Mouse (Mus musculus): ENCODE results near the gene Herc4. TPM values are rescaled to one million over a fixed set of nuclear protein-coding genes. Genes with fewer than 3 reads are reported as not detected.

The Herc4 gene
- polyA plus RNA-seq, 1 experiment from 2014 or later: 46.0 TPM

DNA sequence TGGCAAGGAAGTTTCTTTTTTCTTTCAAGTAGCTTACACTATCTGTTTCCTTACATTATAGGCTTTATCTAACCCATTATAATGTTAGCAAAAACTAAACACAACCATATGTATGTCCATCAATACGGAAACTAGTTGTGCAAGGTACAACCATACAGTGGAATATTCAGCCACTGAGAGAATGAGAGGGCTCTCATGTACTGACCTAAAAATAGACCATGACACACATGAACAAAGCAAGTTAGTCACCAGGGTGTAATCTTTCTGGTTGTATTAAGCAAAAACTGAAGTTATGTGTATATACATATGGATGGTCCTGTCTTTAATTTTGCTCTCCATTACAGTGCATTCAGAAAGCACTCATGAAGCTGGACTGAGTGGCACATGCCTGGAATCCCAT lies 83.5 kb downstream of the Herc4 start:
- H3K4me3 ChIP-seq (ENCODE audit: low read depth, low read length): no peak overlapping the region
- ATAC-seq (ENCODE audit: insufficient read depth, low FRiP score, low TSS enrichment) (no peak), DNase-seq (ENCODE audit: low spot score) (no peak)
- H3K4me1 ChIP-seq (ENCODE audit: control insufficient read depth, insufficient read depth, low read length): no peaks in the 10 kb centered on the region
- WGBS: 90% methylated on average over 1 of the region's 1 CpGs
- H3K36me3 ChIP-seq (ENCODE audit: control insufficient read depth, insufficient read depth, low read length): peaks cover 14% of the 10 kb centered on the region
- no peaks in the 10 kb centered on the region for H3K27me3 ChIP-seq (ENCODE audit: control insufficient read depth, insufficient read depth, low read length)
- H3K27ac ChIP-seq (ENCODE audit: low read depth, low read length): no peak overlapping the region
- H3K4me2 ChIP-seq (ENCODE audit: low read depth): no peak overlapping the region
- no peaks in the 10 kb centered on the region for H3K9me3 ChIP-seq (ENCODE audit: control insufficient read depth, low read length)
- H3K9ac ChIP-seq (ENCODE audit: low read length): no peak overlapping the region

DNA sequence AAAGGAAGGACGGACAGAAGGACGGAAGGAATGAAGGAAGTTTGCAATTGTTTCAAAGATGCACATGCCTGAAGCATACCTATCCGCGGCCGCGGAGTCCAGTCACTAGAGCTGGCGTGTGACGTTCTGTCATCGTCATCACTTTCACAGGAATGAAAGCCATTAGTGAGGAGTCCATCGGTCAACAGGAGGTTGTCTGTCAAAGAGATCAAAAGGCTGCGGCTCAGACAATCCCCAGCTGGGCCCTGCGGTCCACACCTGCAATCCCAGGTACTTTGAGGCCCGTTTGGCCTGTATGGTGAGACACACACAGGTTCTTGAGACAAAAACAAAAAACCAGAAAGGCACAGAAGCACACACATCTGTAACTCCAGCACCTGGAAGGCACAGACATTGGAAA lies 93.3 kb downstream of the Herc4 start:
- Histone ChIP-seq H3K36me3 (ENCODE audit: control insufficient read depth, insufficient read depth, low read length) (no peaks in the 10 kb centered on the region), H3K27ac (ENCODE audit: low read depth, low read length) (no peak overlapping the region), H3K9me3 (ENCODE audit: control insufficient read depth, low read length) (no peaks in the 10 kb centered on the region), H3K4me3 (ENCODE audit: low read depth, low read length) (peak overlapping the region; percentile 87), H3K9ac (ENCODE audit: low read length) (no peak overlapping the region), H3K4me1 (ENCODE audit: control insufficient read depth, insufficient read depth, low read length) (peaks cover 9% of the 10 kb centered on the region), H3K27me3 (ENCODE audit: control insufficient read depth, insufficient read depth, low read length) (no peaks in the 10 kb centered on the region), H3K4me2 (ENCODE audit: low read depth) (peak overlapping the region; percentile 72)
- DNase-seq (ENCODE audit: low spot score): no peak
- no peak for ATAC-seq (ENCODE audit: insufficient read depth, low FRiP score, low TSS enrichment)
- 53% methylated on average over 13 of the region's 13 CpGs for WGBS

DNA sequence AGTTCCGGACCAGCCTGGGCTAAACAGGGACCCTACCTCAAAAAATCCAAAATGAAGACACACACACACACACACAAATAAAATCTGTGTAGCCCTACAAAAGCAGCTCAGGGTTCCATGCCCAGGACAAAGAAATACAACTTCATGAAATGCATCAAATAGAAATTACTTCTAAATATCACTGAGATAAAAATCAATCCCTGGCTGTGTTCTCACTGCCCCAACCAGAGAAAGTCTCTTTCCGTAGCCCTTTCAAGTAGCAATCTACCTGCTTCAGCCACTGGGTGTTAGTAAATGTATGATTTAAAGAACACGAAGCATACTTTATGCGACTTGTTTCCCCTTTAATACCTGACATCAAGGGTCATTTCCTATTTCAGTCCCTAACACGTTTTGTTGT lies 93.7 kb downstream of the Herc4 start:
- H3K4me1 ChIP-seq (ENCODE audit: control insufficient read depth, insufficient read depth, low read length): peaks cover 9% of the 10 kb centered on the region
- H3K9ac ChIP-seq (ENCODE audit: low read length): 0 out of 2 replicates have a peak overlapping the region, but pooled peaks have one; percentile 11
- 36% methylated on average over 5 of the region's 5 CpGs for WGBS
- H3K9me3 ChIP-seq (ENCODE audit: control insufficient read depth, low read length): no peaks in the 10 kb centered on the region
- peak overlapping the region; percentile 87 for H3K4me3 ChIP-seq (ENCODE audit: low read depth, low read length)
- no peaks in the 10 kb centered on the region for H3K27me3 ChIP-seq (ENCODE audit: control insufficient read depth, insufficient read depth, low read length)
- H3K27ac ChIP-seq (ENCODE audit: low read depth, low read length): no peak overlapping the region
- H3K36me3 ChIP-seq (ENCODE audit: control insufficient read depth, insufficient read depth, low read length): no peaks in the 10 kb centered on the region
- DNase-seq (ENCODE audit: low spot score): no peak
- H3K4me2 ChIP-seq (ENCODE audit: low read depth): peak overlapping the region; percentile 72
- no peak for ATAC-seq (ENCODE audit: insufficient read depth, low FRiP score, low TSS enrichment)

- ATAC-seq (ENCODE audit: insufficient read depth, low FRiP score, low TSS enrichment) (peak; percentile 86), DNase-seq (ENCODE audit: low spot score) (peak; percentile 78)
- H3K4me1 ChIP-seq (ENCODE audit: control insufficient read depth, insufficient read depth, low read length): peaks cover 9% of the 10 kb centered on the region
- 1% methylated on average over 64 of the region's 113 CpGs for WGBS
- no peaks in the 10 kb centered on the region for H3K27me3 ChIP-seq (ENCODE audit: control insufficient read depth, insufficient read depth, low read length)
- H3K9me3 ChIP-seq (ENCODE audit: control insufficient read depth, low read length): no peaks in the 10 kb centered on the region
- H3K36me3 ChIP-seq (ENCODE audit: control insufficient read depth, insufficient read depth, low read length): no peaks in the 10 kb centered on the region
- H3K27ac ChIP-seq (ENCODE audit: low read depth, low read length): peak overlapping the region; percentile 90
- peak overlapping the region; percentile 72 for H3K4me2 ChIP-seq (ENCODE audit: low read depth)
- H3K4me3 ChIP-seq (ENCODE audit: low read depth, low read length): peak overlapping the region; percentile 87
- peak overlapping the region; percentile 96 for H3K9ac ChIP-seq (ENCODE audit: low read length)
Measured at GRCm38 (mm10) chr10:63337951-63338836, 94.6 kb downstream of the Herc4 start.

- DNase-seq (ENCODE audit: low spot score) (peak; percentile 93), ATAC-seq (ENCODE audit: insufficient read depth, low FRiP score, low TSS enrichment) (peak; percentile 95)
- Histone ChIP-seq H3K9me3 (ENCODE audit: control insufficient read depth, low read length) (no peaks in the 10 kb centered on the region), H3K4me3 (ENCODE audit: low read depth, low read length) (peak overlapping the region; percentile 87), H3K4me2 (ENCODE audit: low read depth) (peak overlapping the region; percentile 72), H3K36me3 (ENCODE audit: control insufficient read depth, insufficient read depth, low read length) (no peaks in the 10 kb centered on the region), H3K4me1 (ENCODE audit: control insufficient read depth, insufficient read depth, low read length) (peaks cover 9% of the 10 kb centered on the region), H3K27me3 (ENCODE audit: control insufficient read depth, insufficient read depth, low read length) (no peaks in the 10 kb centered on the region), H3K27ac (ENCODE audit: low read depth, low read length) (peak overlapping the region; percentile 90), H3K9ac (ENCODE audit: low read length) (peak overlapping the region; percentile 96)
- under 1% methylated on average over 48 of the region's 74 CpGs for WGBS
Measured at GRCm38 (mm10) chr10:63338914-63339643, 95.5 kb downstream of the Herc4 start.

GRCm38 (mm10) chr10:63341351-63341750 lies 97.7 kb downstream of the Herc4 start:
- no peak overlapping the region for H3K9ac ChIP-seq (ENCODE audit: low read length)
- 79% methylated on average over 2 of the region's 2 CpGs for WGBS
- H3K27ac ChIP-seq (ENCODE audit: low read depth, low read length): no peak overlapping the region
- H3K27me3 ChIP-seq (ENCODE audit: control insufficient read depth, insufficient read depth, low read length): no peaks in the 10 kb centered on the region
- DNase-seq (ENCODE audit: low spot score): no peak
- no peak for ATAC-seq (ENCODE audit: insufficient read depth, low FRiP score, low TSS enrichment)
- no peak overlapping the region for H3K4me3 ChIP-seq (ENCODE audit: low read depth, low read length)
- H3K36me3 ChIP-seq (ENCODE audit: control insufficient read depth, insufficient read depth, low read length): no peaks in the 10 kb centered on the region
- H3K9me3 ChIP-seq (ENCODE audit: control insufficient read depth, low read length): no peaks in the 10 kb centered on the region
- H3K4me1 ChIP-seq (ENCODE audit: control insufficient read depth, insufficient read depth, low read length): peaks cover 9% of the 10 kb centered on the region
- no peak overlapping the region for H3K4me2 ChIP-seq (ENCODE audit: low read depth)

DNA sequence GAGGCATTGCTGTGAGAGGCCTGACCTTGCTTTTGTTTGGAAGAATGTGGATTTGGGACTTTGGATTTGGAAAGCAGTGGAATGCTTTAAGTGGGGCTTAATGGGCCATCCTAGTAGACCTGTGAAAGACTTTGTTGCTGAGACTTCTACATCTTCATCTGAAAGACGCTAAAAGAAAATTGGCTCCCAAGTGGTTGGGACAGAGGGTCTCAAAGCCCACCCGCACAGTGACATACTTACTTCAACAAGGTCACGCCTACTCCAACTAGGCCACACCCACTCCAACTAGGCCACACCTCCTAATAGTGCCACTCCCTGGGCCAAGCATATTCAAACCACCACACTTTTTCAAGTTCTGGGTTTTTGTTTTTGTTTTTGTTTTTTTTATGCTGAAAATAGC lies 101.1 kb downstream of the Herc4 start:
- H3K4me3 ChIP-seq (ENCODE audit: low read depth, low read length): no peak overlapping the region
- H3K4me1 ChIP-seq (ENCODE audit: control insufficient read depth, insufficient read depth, low read length): no peaks in the 10 kb centered on the region
- no peak overlapping the region for H3K4me2 ChIP-seq (ENCODE audit: low read depth)
- H3K27ac ChIP-seq (ENCODE audit: low read depth, low read length): no peak overlapping the region
- 92% methylated on average over 3 of the region's 3 CpGs for WGBS
- H3K9ac ChIP-seq (ENCODE audit: low read length): no peak overlapping the region
- ATAC-seq (ENCODE audit: insufficient read depth, low FRiP score, low TSS enrichment) (no peak), DNase-seq (ENCODE audit: low spot score) (no peak)
- H3K36me3 ChIP-seq (ENCODE audit: control insufficient read depth, insufficient read depth, low read length): no peaks in the 10 kb centered on the region
- no peaks in the 10 kb centered on the region for H3K9me3 ChIP-seq (ENCODE audit: control insufficient read depth, low read length)
- H3K27me3 ChIP-seq (ENCODE audit: control insufficient read depth, insufficient read depth, low read length): no peaks in the 10 kb centered on the region

DNA sequence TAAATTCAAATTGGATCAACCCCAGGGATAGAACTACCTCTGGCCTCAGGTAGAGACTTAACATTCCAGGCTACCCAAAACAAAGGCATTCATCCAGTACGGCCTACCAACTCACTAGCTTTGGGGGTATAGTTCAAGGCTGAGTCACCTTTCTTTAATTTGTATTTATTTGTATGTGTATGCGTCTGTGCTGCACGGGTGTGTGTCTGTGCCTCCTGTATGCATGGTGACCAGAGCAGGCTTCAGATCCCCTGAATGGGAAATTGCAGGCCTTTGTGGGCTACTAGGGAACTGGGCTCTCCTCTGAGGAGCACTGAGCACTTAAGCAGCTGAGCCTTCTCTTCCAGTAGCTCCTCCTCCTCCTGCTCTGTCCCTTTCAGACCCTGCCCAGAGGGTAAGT lies 104.7 kb downstream of the Herc4 start:
- no peak overlapping the region for H3K27ac ChIP-seq (ENCODE audit: low read depth, low read length)
- no peaks in the 10 kb centered on the region for H3K36me3 ChIP-seq (ENCODE audit: control insufficient read depth, insufficient read depth, low read length)
- H3K4me3 ChIP-seq (ENCODE audit: low read depth, low read length): no peak overlapping the region
- ATAC-seq (ENCODE audit: insufficient read depth, low FRiP score, low TSS enrichment): no peak
- H3K9me3 ChIP-seq (ENCODE audit: control insufficient read depth, low read length): no peaks in the 10 kb centered on the region
- no peaks in the 10 kb centered on the region for H3K4me1 ChIP-seq (ENCODE audit: control insufficient read depth, insufficient read depth, low read length)
- H3K9ac ChIP-seq (ENCODE audit: low read length): no peak overlapping the region
- WGBS: 52% methylated on average over 3 of the region's 3 CpGs
- DNase-seq (ENCODE audit: low spot score): no peak
- no peak overlapping the region for H3K4me2 ChIP-seq (ENCODE audit: low read depth)
- H3K27me3 ChIP-seq (ENCODE audit: control insufficient read depth, insufficient read depth, low read length): no peaks in the 10 kb centered on the region

Data from neural tube, embryonic 11.5 days (tissue).